Mouse (Mus musculus) left cerebral cortex, postnatal 14 days (tissue): ENCODE results near the gene Hcar2. TPM values are rescaled to one million over a fixed set of nuclear protein-coding genes. Genes with fewer than 3 reads are reported as not detected.

Experiments used
- DNase-seq, 2 experiments: peaks; one replicate each; pipeline ENCODE4 v3.0.0; 2021 to 2022; ENCODE audit warnings: low spot score in 2 of 2, mixed read lengths in 1 of 2
- intact Hi-C: fragments of 180-260 bp; cut with DNase I; formaldehyde crosslinking; loops from one replicate; pipeline ENCODE4 v1.15.1; 2025
- total RNA-seq, 2 experiments: library from RNA; stranded (reverse); gene quantifications; 2 replicates each; pipeline ENCODE4 v1.2.3; 2021

The Hcar2 gene
- total RNA-seq, 2 experiments from 2014 or later = not detected

- intact Hi-C loops = no loop called here
- DNase-seq = no peak
Measured at GRCm38 (mm10) chr5:123866457-123866856, 1.2 kb upstream of the Hcar2 start.

- no peak for DNase-seq
- intact Hi-C loops = no loop called here
Measured at GRCm38 (mm10) chr5:123863934-123864333, 1.4 kb downstream of the Hcar2 start.

- intact Hi-C loops = no loop called here
- peak in 1 of 2 experiments; percentile 14 for DNase-seq
Measured at GRCm38 (mm10) chr5:123862374-123863350, 2.6 kb downstream of the Hcar2 start.

GRCm38 (mm10) chr5:123858798-123859197, 6.5 kb downstream of the Hcar2 start:
- intact Hi-C loops = no loop called here
- DNase-seq = no peak

GRCm38 (mm10) chr5:123854511-123854910, 10.8 kb downstream of the Hcar2 start:
- intact Hi-C loops = no loop called here
- DNase-seq = no peak

GRCm38 (mm10) chr5:123853877-123854504, 11.3 kb downstream of the Hcar2 start:
- no peak for DNase-seq
- intact Hi-C loops = no loop called here

- intact Hi-C loops = no loop called here
- no peak for DNase-seq
Measured at GRCm38 (mm10) chr5:123851398-123851797, 13.9 kb downstream of the Hcar2 start.

GRCm38 (mm10) chr5:123844316-123844715, 21.0 kb downstream of the Hcar2 start:
- DNase-seq = no peak
- intact Hi-C loops = no loop called here

GRCm38 (mm10) chr5:123843816-123844215, 21.5 kb downstream of the Hcar2 start:
- DNase-seq = no peak
- intact Hi-C loops = no loop called here

- no peak for DNase-seq
- intact Hi-C loops = no loop called here
Measured at GRCm38 (mm10) chr5:123842935-123843282, 22.4 kb downstream of the Hcar2 start.

- DNase-seq = no peak
- intact Hi-C loops = no loop called here
Measured at GRCm38 (mm10) chr5:123842221-123842934, 22.9 kb downstream of the Hcar2 start.

- DNase-seq = no peak
- intact Hi-C loops = no loop called here
Measured at GRCm38 (mm10) chr5:123837371-123837770, 27.9 kb downstream of the Hcar2 start.

GRCm38 (mm10) chr5:123834836-123835235, 30.5 kb downstream of the Hcar2 start:
- DNase-seq = no peak
- intact Hi-C loops = no loop called here

GRCm38 (mm10) chr5:123832309-123832708, 33.0 kb downstream of the Hcar2 start:
- intact Hi-C loops = no loop called here
- DNase-seq = no peak

GRCm38 (mm10) chr5:123827659-123828091, 37.6 kb downstream of the Hcar2 start:
- DNase-seq = peak; percentile 44 to 50
- intact Hi-C loops = loop anchor here (5.0 kb wide), 2 partner anchors 80 to 165 kb away; partner anchors contain the start of gene Denr

- no peak for DNase-seq
- intact Hi-C loops = no loop called here
Measured at GRCm38 (mm10) chr5:123822706-123823105, 42.6 kb downstream of the Hcar2 start.

GRCm38 (mm10) chr5:123821264-123821571, 44.1 kb downstream of the Hcar2 start:
- intact Hi-C loops = no loop called here
- no peak for DNase-seq

- intact Hi-C loops = no loop called here
- DNase-seq = no peak
Measured at GRCm38 (mm10) chr5:123820501-123821263, 44.6 kb downstream of the Hcar2 start.

- DNase-seq = peak; percentile 67 to 70
- intact Hi-C loops = no loop called here
Measured at GRCm38 (mm10) chr5:123818941-123819577, 46.2 kb downstream of the Hcar2 start.
